Mouse (Mus musculus): ENCODE results near the gene Tcaf2.
A peak's percentile ranks its signal among the peaks of the same experiment; 100 is the strongest.

The Tcaf2 gene

GRCm38 (mm10) chr6:42644912-42645549 is at the start of gene Tcaf2:
Gene Tcaf2 (minus strand): TSS chr6:42645254.
- DNase-seq (ENCODE audit: low read depth) = no peak

- DNase-seq (ENCODE audit: low read depth) = no peak
Observed at GRCm38 (mm10) chr6:42692517-42693190, 47.6 kb upstream of the Tcaf2 start.

- DNase-seq (ENCODE audit: low read depth) = no peak
Observed at GRCm38 (mm10) chr6:42692154-42692516, 47.1 kb upstream of the Tcaf2 start.

GRCm38 (mm10) chr6:42689761-42690160 is 44.7 kb upstream of the Tcaf2 start:
- no peak for DNase-seq (ENCODE audit: low read depth)

- DNase-seq (ENCODE audit: low read depth) = no peak
Observed at GRCm38 (mm10) chr6:42687907-42688306, 42.9 kb upstream of the Tcaf2 start.

GRCm38 (mm10) chr6:42680077-42680476 is 35.0 kb upstream of the Tcaf2 start:
- no peak for DNase-seq (ENCODE audit: low read depth)

GRCm38 (mm10) chr6:42676011-42676410 is 31.0 kb upstream of the Tcaf2 start:
- no peak for DNase-seq (ENCODE audit: low read depth)

- DNase-seq (ENCODE audit: low read depth) = no peak
Observed at GRCm38 (mm10) chr6:42671767-42672166, 26.7 kb upstream of the Tcaf2 start.

GRCm38 (mm10) chr6:42667722-42668121 is 22.7 kb upstream of the Tcaf2 start:
- no peak for DNase-seq (ENCODE audit: low read depth)

- DNase-seq (ENCODE audit: low read depth) = no peak
Observed at GRCm38 (mm10) chr6:42661739-42662138, 16.7 kb upstream of the Tcaf2 start.

GRCm38 (mm10) chr6:42634393-42634792 is 10.7 kb downstream of the Tcaf2 start:
- no peak for DNase-seq (ENCODE audit: low read depth)

GRCm38 (mm10) chr6:42631395-42631794 is 13.7 kb downstream of the Tcaf2 start:
- no peak for DNase-seq (ENCODE audit: low read depth)

GRCm38 (mm10) chr6:42616904-42617303 is 28.1 kb downstream of the Tcaf2 start:
- DNase-seq (ENCODE audit: low read depth) = no peak

GRCm38 (mm10) chr6:42612218-42612617 is 32.8 kb downstream of the Tcaf2 start:
- DNase-seq (ENCODE audit: low read depth) = no peak

GRCm38 (mm10) chr6:42610954-42611522 is 34.0 kb downstream of the Tcaf2 start:
- DNase-seq (ENCODE audit: low read depth) = no peak

GRCm38 (mm10) chr6:42597592-42597991 is 47.5 kb downstream of the Tcaf2 start, which contains the start of gene Tcaf3:
Gene Tcaf3 (minus strand): TSS chr6:42597692.
- DNase-seq (ENCODE audit: low read depth) = no peak

- DNase-seq (ENCODE audit: low read depth) = no peak
Observed at GRCm38 (mm10) chr6:42593138-42593882, 51.7 kb downstream of the Tcaf2 start.

- no peak for DNase-seq (ENCODE audit: low read depth)
Observed at GRCm38 (mm10) chr6:42586569-42586968, 58.5 kb downstream of the Tcaf2 start.

GRCm38 (mm10) chr6:42583488-42583872 is 61.6 kb downstream of the Tcaf2 start:
- peak; percentile 39 for DNase-seq (ENCODE audit: low read depth)

GRCm38 (mm10) chr6:42582741-42583487 is 62.1 kb downstream of the Tcaf2 start:
- no peak for DNase-seq (ENCODE audit: low read depth)

GRCm38 (mm10) chr6:42578678-42579077 is 66.4 kb downstream of the Tcaf2 start:
- DNase-seq (ENCODE audit: low read depth) = no peak

GRCm38 (mm10) chr6:42577433-42577832 is 67.6 kb downstream of the Tcaf2 start:
- no peak for DNase-seq (ENCODE audit: low read depth)
